In the genomic region with DNA sequence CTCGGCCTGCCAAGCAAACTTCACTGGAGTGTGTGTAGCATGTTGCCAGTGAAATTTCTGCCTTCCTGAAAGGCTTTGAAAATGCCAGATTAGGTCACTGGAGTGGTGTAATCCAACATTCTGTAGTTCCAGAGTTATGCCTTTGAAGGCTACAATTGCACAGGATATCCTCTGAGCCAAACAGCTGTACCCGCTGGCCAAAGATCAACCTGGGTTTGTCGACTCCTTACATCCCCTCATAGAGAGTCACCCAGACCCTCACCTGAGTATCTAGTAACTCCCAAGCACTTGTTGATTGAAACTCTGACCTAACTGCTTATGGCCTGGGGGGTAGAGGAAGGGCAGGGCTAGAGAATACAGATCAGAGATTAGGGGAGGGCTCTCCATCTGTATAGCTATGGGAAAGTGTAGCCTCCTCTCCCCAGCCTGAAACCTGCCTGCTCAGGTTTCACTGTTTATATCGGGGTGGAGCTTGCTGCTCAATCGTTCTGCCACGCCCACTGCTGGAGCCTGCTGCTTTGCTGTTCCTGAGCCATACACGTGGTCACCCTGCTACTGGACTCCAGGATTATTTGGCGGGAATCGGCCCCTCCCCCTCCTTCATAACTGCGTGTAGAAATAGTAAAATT, we compare ENCODE assay signal across 13 mouse cellular contexts. TPM values are rescaled to one million over a fixed set of nuclear protein-coding genes. Genes with fewer than 3 reads are reported as not detected.
DNase-seq lines count a peak whose midpoint lies in the region; ATAC-seq and TF ChIP-seq lines count a peak whose summit lies in the region.
"Had no signal": no experiment of that assay in that cellular context is flagged by ENCODE, and none has a peak within 500 bp of the region (broad histone marks: within the 10 kb centered on the region; RNA-seq: fewer than 3 reads in every experiment).

No protein-coding gene starts in this region.

- peak; percentile 65 for ATAC-seq in kidney, embryonic 14.5 days (ENCODE audit: low FRiP score, low TSS enrichment)
- ATAC-seq in liver, embryonic 14.5 days (ENCODE audit: insufficient read depth): peak; percentile 29; the same call in 1 of the 2 replicates
- ATAC-seq: activated CD4-positive, CD25-positive, alpha-beta regulatory T cell, adult 4 months; inflammation-experienced regulatory T-cells, adult 6 months had no signal

- DNase-seq in kidney, adult 18-20 months: no peak
- peak; percentile 28 for DNase-seq in embryonic facial prominence, embryonic 10.5 days (ENCODE audit: low spot score)
- no peak for DNase-seq in liver, embryonic 14.5 days (ENCODE audit: low read depth in 3 of 3, low spot score in 3 of 3)
- DNase-seq in embryo, embryonic 11 days: no peak
- DNase-seq in adrenal gland, adult 18-20 months (ENCODE audit: low spot score in 2 of 2): no peak
- DNase-seq in frontal cortex, postnatal 14 days (ENCODE audit: low spot score in 2 of 2): no peak
- DNase-seq: cerebellum, postnatal 10 days; lung, postnatal 10 days; thymus, adult 2 months had no signal

- H3K4me2 ChIP-seq in kidney, embryonic 14.5 days (replicated peaks; ENCODE audit: low read depth, low read length): no peak overlapping the region
- no peak overlapping the region for H3K4me2 ChIP-seq in liver, embryonic 14.5 days (ENCODE audit: low read depth)

- whole genome bisulfite sequencing in kidney, embryonic 14.5 days: 50% methylated on average over 10 of the region's 10 CpGs
- 63% methylated on average over 10 of the region's 10 CpGs for WGBS in embryonic facial prominence, embryonic 10.5 days
- WGBS in liver, embryonic 14.5 days (ENCODE audit: insufficient replicate concordance): 48% methylated on average over 10 of the region's 10 CpGs

- H3K9me3 ChIP-seq in kidney, embryonic 14.5 days (ENCODE audit: control insufficient read depth, low read length): 0 out of 2 replicates have a peak, but pooled peaks cover 2% of the 10 kb centered on the region
- peaks cover 6% of the 10 kb centered on the region for H3K9me3 ChIP-seq in E14TG2a.4 (ENCODE audit: low read length)
- peaks cover 7% of the 10 kb centered on the region; the same call in 1 of the 2 replicates for H3K9me3 ChIP-seq in embryonic facial prominence, embryonic 10.5 days
- no peaks in the 10 kb centered on the region for H3K9me3 ChIP-seq in liver, embryonic 14.5 days (ENCODE audit: control insufficient read depth, low read length)

- no peak overlapping the region for H3K4me3 ChIP-seq in kidney, embryonic 14.5 days (ENCODE audit: low read length)
- H3K4me3 ChIP-seq in E14TG2a.4 (replicated peaks; ENCODE audit: low read length): peak overlapping the region; percentile 65
- no peak overlapping the region for H3K4me3 ChIP-seq in embryonic facial prominence, embryonic 10.5 days
- H3K4me3 ChIP-seq in liver, embryonic 14.5 days (ENCODE audit: insufficient read depth in 1 of 2, low read depth in 2 of 2, low read length in 2 of 2): no peak overlapping the region

- H3K9ac ChIP-seq in kidney, embryonic 14.5 days (ENCODE audit: low read depth, low read length): no peak overlapping the region
- H3K9ac ChIP-seq in liver, embryonic 14.5 days (replicated peaks): no peak overlapping the region

- TF ChIP-seq CTCF in E14TG2a.4 (conservative IDR thresholded peaks at IDR 0.05; ENCODE audit: low read length): no peak
- TF ChIP-seq CTCF in liver, embryonic 14.5 days (IDR thresholded peaks at IDR 0.05; ENCODE audit: low read depth): no peak

- no peak for TF ChIP-seq EP300 in liver, embryonic 14.5 days (IDR thresholded peaks at IDR 0.05; ENCODE audit: low read depth)

- no peaks in the 10 kb centered on the region for H3K4me1 ChIP-seq in kidney, embryonic 14.5 days (ENCODE audit: control insufficient read depth, insufficient read depth, low read length)
- H3K4me1 ChIP-seq in E14TG2a.4 (replicated peaks; ENCODE audit: low read depth, low read length): peaks cover 35% of the 10 kb centered on the region
- H3K4me1 ChIP-seq in embryonic facial prominence, embryonic 10.5 days: peaks cover 5% of the 10 kb centered on the region; the same call in 1 of the 2 replicates
- peaks cover under 1 to 2% of the 10 kb centered on the region in 2 experiments; a peak in 3 of 4 replicates for H3K4me1 ChIP-seq in liver, embryonic 14.5 days (replicated peaks; ENCODE audit: control insufficient read depth in 2 of 2, insufficient read depth in 2 of 2, low read length in 1 of 2)

- H3K27me3 ChIP-seq in kidney, embryonic 14.5 days (ENCODE audit: control insufficient read depth, insufficient read depth, low read length): no peaks in the 10 kb centered on the region
- H3K27me3 ChIP-seq in E14TG2a.4 (ENCODE audit: insufficient read depth, low read length): no peaks in the 10 kb centered on the region
- no peaks in the 10 kb centered on the region for H3K27me3 ChIP-seq in embryonic facial prominence, embryonic 10.5 days (replicated peaks; ENCODE audit: low read depth, poor library complexity, severe bottlenecking)
- H3K27me3 ChIP-seq in liver, embryonic 14.5 days (ENCODE audit: control insufficient read depth, insufficient read depth, low read length): no peaks in the 10 kb centered on the region

- no peak overlapping the region for H3K27ac ChIP-seq in kidney, embryonic 14.5 days (ENCODE audit: low read depth, low read length)
- no peak overlapping the region for H3K27ac ChIP-seq in embryonic facial prominence, embryonic 10.5 days (replicated peaks)
- no peak overlapping the region for H3K27ac ChIP-seq in liver, embryonic 14.5 days

- H3K36me3 ChIP-seq in kidney, embryonic 14.5 days (ENCODE audit: control insufficient read depth, insufficient read depth, low read length): no peaks in the 10 kb centered on the region
- no peaks in the 10 kb centered on the region for H3K36me3 ChIP-seq in E14TG2a.4 (ENCODE audit: insufficient read depth, low read length)
- no peaks in the 10 kb centered on the region for H3K36me3 ChIP-seq in embryonic facial prominence, embryonic 10.5 days (replicated peaks)
- no peaks in the 10 kb centered on the region for H3K36me3 ChIP-seq in liver, embryonic 14.5 days (replicated peaks; ENCODE audit: control insufficient read depth, insufficient read depth, low read depth)

RNA-seq across cellular contexts. Expression of a gene that starts 6.1 kb away (rescaled TPM):
- polyA plus RNA-seq in kidney, embryonic 14.5 days (2014; fragmentation: Nextera tagmentation; extraction: Ambion mirVana): 412 and 465 TPM in 2 replicates
- 429 and 432 TPM in 2 replicates for polyA plus RNA-seq in embryonic facial prominence, embryonic 10.5 days (2016; fragmentation: Nextera tagmentation; extraction: Ambion mirVana)
- 41.5 and 57.2 TPM in 2 replicates for polyA plus RNA-seq in liver, embryonic 14.5 days (2012; rRNA removed)
- polyA plus RNA-seq in liver, embryonic 14.5 days (2014; fragmentation: Nextera tagmentation; extraction: Ambion mirVana): 162 and 174 TPM in 2 replicates
- 100 to 1,000 TPM; 347 to 392 TPM for total RNA-seq in adrenal gland, adult 18-20 months (2021)
